Mouse (Mus musculus) ovary, adult 2 months (tissue): ENCODE results near the gene Vmn1r170. TPM values are rescaled to one million over a fixed set of nuclear protein-coding genes. Genes with fewer than 3 reads are reported as not detected.

Experiments
- polyA plus RNA-seq: library from polyadenylated mRNA; depleted of rRNA; stranded (reverse); fragments of >200 nt; gene quantifications from 2 replicates; pipeline ENCODE4 v1.2.3, GENCODE M21; 2012; rRNA removed

Vmn1r170 gene
- not detected in 2 replicates for polyA plus RNA-seq

GRCm38 (mm10) chr7:23605875-23606274 is at the start of gene Vmn1r170:
Gene Vmn1r170 (plus strand): TSS chr7:23606175.

GRCm38 (mm10) chr7:23575226-23575625 is 30.7 kb upstream of the Vmn1r170 start, which contains the start of gene Vmn1r169:
Gene Vmn1r169 (plus strand): TSS chr7:23575526.

GRCm38 (mm10) chr7:23630422-23630821 is 24.4 kb downstream of the Vmn1r170 start, which contains the start of gene Vmn1r171:
Gene Vmn1r171 (plus strand): TSS chr7:23630722.

Other genes with a start within 250 kb of the Vmn1r170 start
- gene Nlrp5, start 220.3 kb upstream of the Vmn1r170 start, polyA plus RNA-seq: 10.5 and 14.6 TPM in 2 replicates
- gene Vmn1r167, start 99.0 kb upstream of the Vmn1r170 start, polyA plus RNA-seq: not detected in 2 replicates
- not detected in 2 replicates for gene Vmn1r168, start 66.4 kb upstream of the Vmn1r170 start, polyA plus RNA-seq
- gene Vmn1r169, start 30.6 kb upstream of the Vmn1r170 start, polyA plus RNA-seq: not detected in 2 replicates
- not detected in 2 replicates for gene Vmn1r171, start 24.5 kb downstream of the Vmn1r170 start, polyA plus RNA-seq
- gene Vmn1r172, start 52.1 kb downstream of the Vmn1r170 start, polyA plus RNA-seq: not detected in 2 replicates
- not detected in 2 replicates for gene Vmn1r173, start 94.5 kb downstream of the Vmn1r170 start, polyA plus RNA-seq
- gene Vmn1r174, start 146.1 kb downstream of the Vmn1r170 start, polyA plus RNA-seq: not detected in 2 replicates
- not detected in 2 replicates for gene Vmn1r175, start 204.5 kb downstream of the Vmn1r170 start, polyA plus RNA-seq
- gene Vmn1r176, start 231.2 kb downstream of the Vmn1r170 start, polyA plus RNA-seq: not detected in 2 replicates